Mouse (Mus musculus) embryo, embryonic 10.5 days (tissue): ENCODE measurements at regions not wholly inside any gene's neighbourhood (a gene's known extent, or its start where the extent isn't known, plus 50 kb on each side); places are given as distances from the start of the nearest gene placed in this dataset.
"Not testable (repeated sequence)": the region's sequence is repeated elsewhere in the genome, so short reads cannot be mapped to it uniquely, and the experiment has no call there.

Experiments
- DNase-seq: peaks from one replicate; pipeline ENCODE4 v3.0.0-alpha.2; 2015; ENCODE audit warnings: low spot score

GRCm38 (mm10) chr15:90291848-90292247, 67.7 kb downstream of the Alg10b start:
- no peak for DNase-seq

DNA sequence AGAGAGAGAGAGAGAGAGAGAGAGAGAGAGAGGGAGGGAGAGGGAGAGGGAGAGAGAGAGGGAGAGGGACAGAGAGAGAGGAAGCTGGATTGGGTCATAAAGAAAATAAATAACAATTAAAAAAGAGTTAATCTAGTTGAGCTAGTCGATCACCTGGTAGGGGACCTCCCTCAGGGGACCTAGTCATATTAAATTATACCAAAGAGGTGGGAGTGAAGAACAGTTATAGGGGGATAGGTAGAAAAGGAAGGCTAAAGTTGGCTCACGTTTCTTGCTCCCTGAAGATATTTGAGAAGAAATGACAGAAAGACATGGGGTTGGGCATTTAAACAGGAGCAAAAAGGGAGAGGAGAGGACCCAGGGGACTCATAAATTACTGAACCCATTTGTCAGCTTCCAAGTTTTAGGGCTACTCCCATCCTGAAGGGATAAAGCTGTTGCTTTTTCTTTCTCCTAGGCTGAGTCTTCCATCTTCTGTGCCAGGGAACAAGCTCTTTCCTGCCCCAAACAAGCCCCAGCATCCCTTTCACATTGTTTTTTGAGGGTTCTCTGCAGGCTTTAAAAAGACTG, 70.3 kb downstream of the Alg10b start:
- DNase-seq = no peak

DNA sequence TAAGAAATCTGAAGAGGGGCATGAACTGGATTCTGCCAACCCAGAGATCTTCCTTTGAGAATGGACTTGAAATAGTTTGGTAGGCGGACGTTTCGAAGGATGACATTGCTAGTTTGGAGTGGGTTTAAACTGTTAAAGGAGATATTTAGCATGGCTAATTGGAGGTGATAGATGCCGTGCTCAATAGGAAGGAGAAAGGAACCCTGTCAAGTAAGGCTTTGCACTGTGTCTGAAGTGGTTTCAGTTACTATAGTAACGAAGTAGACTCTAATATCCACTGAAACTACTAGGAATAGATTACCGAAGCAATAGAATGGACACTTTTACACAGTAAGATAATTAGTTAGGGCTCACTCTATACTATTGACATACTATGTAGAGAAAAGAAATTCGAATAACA, 74.5 kb downstream of the Alg10b start:
- no peak for DNase-seq

GRCm38 (mm10) chr15:90303393-90303792, 79.3 kb downstream of the Alg10b start:
- DNase-seq = no peak

DNA sequence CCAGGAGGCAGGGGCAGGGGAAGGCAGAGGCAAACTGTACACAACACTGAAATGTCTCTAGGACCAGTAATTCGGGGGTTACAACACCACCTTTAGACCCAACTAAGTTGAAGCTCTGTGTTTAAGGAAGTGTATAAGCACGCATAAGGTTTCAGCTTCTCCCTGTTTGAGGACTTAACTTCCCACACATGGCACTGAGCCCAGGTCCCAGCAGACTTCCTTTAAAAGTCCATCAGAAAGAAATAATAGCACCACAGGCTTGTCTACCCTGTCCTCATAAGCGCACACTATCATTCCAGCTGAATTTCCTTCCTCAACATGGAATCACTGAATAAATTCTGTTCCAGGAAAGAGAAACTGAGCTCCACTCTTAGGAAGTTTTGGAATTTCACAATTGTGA, 80.9 kb downstream of the Alg10b start:
- DNase-seq = no peak

DNA sequence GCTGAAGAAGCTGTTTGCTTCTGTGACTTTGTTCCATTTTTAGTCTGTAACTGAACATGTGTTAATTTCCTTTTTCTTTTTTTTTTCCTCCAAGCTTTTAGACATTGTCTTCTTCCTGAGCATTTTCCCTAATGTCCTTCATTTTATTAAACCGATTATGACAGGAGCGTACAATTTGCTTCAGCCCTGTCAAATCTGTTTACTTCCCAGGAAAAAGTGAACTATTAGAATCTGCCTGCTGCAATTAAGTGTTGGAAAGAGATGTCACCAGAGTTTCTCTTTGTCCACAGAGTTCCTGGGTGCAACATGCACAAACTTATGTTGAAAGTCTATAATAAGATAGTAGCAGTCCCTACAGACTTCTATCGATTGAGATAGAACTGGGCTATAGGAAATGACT, 82.8 kb downstream of the Alg10b start:
- DNase-seq = no peak

- not testable (repeated sequence) for DNase-seq
Measured at GRCm38 (mm10) chr15:90308433-90308832, 84.3 kb downstream of the Alg10b start.

DNA sequence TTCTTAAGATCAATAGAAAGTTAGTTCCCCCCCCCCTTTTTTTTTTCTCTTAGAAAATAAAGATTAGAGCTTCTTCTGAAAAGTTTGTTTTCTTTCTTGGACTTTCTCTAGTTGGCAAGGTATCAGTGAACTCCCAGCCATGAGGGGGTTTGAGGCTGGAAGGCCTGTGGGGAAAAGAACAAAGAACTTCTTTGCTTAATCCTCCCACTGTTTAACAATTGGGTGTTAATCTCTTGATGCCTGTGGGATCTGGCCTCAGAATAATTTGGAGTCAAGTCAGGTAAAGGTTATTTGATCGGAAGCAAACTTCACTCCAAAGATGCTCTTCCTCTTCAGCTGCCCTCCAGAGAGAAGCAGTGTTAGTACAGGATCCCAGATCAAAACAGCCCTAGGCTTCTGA, 84.8 kb downstream of the Alg10b start:
- no peak for DNase-seq

GRCm38 (mm10) chr15:90309664-90310063, 85.6 kb downstream of the Alg10b start:
- DNase-seq = no peak

GRCm38 (mm10) chr15:90321774-90322173, 97.7 kb downstream of the Alg10b start:
- DNase-seq = no peak

- DNase-seq = peak; percentile 75
Measured at GRCm38 (mm10) chr15:90333275-90333674, 109.2 kb downstream of the Alg10b start.

GRCm38 (mm10) chr15:90333766-90334165, 109.7 kb downstream of the Alg10b start:
- DNase-seq = peak; percentile 62

DNA sequence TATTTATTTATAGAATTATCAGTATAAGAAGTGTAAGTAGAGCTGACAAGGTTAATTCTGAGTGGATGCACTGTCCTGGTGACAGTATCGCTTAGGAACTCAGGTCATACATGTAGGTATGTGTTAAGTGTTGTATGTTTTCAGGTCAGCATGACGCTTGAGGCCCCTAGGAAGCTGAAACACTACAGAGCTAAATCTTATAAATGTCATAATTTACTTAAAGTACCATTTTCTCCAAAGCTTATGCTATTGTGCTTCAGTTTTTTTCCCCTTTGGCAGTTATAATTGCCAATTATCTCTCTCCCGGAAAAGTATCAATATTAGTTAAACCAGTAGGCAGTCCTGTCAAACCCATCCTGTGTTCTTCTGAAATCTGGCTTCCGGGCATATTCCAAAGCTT, 110.3 kb downstream of the Alg10b start:
- DNase-seq = no peak

DNA sequence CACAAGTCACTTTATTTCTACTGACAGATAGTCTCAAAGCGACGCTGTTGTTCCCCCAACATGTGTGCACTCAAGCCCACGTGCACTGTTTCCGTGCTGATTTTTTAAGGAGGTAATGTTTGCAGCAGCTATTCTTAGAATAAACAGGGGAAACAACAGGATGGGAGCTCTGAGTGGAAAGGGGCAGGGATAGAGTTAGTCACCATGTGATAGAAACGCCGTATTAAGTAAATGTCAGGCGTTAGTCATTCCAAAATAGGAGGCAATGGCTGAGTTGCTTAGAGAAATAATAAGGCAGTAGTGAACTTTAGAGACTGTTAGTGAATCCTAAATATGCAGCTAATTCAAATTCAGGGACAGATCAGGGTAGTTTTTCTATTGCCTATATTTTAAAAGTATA, 111.4 kb downstream of the Alg10b start:
- DNase-seq = no peak

DNA sequence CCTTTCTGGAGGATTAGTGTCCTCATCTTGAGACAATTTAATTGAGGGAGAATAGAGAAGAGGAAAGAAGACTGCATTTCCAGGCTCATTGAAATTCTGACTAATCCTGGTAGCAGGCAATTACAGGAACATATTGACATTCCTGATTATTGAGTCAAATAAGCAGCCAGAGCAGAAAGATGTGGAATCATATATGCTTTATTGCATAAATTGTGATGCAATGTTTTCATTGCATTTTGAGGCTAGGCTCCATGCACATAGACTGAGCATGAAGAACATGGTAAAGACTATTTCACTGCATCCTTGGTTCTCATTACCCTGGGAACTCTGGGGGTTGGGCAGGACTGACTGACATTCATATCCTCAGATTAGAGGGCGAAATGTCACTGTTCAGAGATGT, 116.0 kb downstream of the Alg10b start:
- no peak for DNase-seq

DNA sequence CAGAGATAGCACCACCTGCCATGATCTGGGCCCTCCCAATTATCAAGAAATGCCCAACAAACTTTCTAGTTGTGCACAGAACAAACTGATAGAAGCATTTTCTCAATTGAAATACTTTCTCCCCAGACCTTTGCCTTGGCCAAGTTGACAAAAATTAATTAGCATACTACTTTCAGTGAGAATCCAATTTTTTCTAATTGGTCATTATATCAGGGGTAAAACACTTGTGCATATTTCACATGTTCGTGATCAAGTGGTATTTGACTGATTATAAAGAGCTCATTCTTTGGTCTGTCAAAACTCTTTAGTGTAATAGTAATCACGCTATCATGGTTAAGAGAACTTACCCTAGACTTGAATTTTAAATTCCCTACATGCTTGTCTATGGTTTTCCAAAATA, 117.2 kb downstream of the Alg10b start:
- no peak for DNase-seq

DNA sequence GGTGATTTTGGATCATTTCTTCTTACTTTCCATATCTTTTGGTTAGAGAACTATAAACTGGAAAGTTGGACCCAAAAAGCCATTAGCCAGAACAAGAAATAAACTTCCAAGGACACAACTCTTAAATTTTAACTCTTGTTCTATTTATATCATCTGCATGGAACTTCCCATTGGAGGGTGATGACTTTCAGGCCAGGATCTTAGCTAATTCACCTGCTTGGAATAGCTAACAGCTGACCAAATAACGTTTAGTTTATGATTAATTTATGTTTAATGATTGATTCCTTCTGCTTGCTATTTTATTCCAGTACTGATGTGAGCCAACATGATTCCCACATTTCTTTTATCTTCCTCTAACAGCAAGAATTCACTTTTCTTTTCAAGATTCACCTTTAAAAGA, 119.7 kb downstream of the Alg10b start:
- no peak for DNase-seq

- no peak for DNase-seq
Measured at GRCm38 (mm10) chr15:90344956-90345355, 120.8 kb downstream of the Alg10b start.

DNA sequence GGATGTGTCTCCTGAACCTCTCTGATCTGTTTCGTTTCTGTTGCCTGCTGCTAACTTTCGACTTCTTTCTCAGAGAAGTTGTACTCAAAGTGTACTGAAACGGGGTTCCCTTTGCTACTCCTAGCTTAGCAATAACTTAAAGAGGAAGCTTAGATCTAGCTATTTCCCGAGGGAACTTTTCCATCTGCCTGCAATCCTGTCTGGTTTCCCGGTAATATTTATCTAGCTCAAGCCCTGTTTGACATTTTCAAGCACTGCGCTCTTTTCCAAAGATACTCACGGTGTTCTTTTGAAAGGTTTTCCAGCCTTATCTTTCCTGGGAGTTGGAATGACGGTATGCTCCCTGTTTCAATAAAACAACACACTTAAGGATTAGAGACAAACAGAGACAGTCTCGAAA, 122.1 kb downstream of the Alg10b start:
- DNase-seq = no peak

DNA sequence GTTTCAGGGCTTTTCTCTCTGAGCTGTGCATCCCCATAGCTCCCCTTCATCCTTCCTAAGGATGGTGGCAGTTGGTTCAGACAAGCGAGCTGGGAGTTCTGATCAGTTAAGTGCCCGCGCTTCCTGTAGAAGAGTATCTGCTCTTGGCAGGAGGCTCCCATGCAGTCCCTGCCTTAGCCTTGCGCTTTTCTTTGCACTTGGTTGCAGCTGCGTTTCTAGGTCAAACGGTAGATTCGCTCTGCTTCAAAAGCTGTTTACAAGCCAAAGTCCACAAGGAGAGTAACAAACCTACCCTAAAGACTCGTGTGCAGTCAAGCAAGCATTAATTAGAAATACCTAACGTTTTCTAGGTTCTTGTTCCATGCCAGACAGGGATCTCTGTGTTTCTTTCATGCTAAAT, 122.6 kb downstream of the Alg10b start:
- no peak for DNase-seq

DNA sequence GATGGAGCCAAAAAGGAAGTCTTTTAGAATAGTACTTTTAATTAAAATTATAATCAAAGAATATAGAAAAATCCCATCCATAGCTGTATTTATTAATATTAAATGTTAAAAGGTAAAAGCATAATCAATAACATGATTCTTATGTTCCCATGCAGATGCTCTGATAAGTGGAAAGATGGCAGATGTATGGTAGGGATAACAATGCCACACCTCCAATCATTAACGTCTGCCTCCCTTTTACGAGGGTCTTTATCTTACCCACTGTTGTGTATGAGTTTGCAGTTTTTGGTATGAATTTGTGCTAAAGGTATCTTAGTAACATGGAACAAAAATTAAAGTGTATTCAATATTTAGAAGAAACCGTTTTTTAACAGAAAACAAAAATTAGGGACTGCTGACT, 127.8 kb downstream of the Alg10b start:
- no peak for DNase-seq

- DNase-seq = no peak
Measured at GRCm38 (mm10) chr15:90365656-90366055, 141.5 kb downstream of the Alg10b start.

DNA sequence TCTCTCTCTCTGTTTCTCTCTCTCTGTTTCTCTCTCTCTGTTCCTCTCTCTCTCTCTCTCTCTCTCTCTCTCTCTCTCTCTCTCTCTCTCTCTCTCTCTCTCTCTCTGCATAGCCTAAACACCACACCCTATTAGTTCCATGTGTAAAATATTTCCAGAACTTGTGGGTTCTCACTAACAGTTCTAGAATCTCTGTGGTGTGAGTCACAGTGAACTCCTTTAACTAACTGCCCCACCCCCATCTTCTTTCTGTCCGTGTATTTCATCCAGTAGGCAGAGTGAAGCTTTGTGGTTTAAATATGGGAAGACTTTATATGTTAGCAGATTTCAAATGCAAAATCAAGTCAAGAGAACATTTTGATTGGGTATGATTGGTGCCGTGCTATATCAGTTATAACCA, 153.8 kb downstream of the Alg10b start:
- no peak for DNase-seq

- no peak for DNase-seq
Measured at GRCm38 (mm10) chr15:90396961-90397360, 172.8 kb downstream of the Alg10b start.
